Mouse (Mus musculus) neural tube, embryonic 15.5 days (tissue): ENCODE data around the gene Tcta. TPM values are rescaled to one million over a fixed set of nuclear protein-coding genes. Genes with fewer than 3 reads are reported as not detected.
"Not testable (repeated sequence)": the region's sequence is repeated elsewhere in the genome, so short reads cannot be mapped to it uniquely, and the experiment has no call there.

Experiments
- ATAC-seq: fragments of 200-750 bp; cut with Nextera tagmentation; 2 replicates; pipeline ENCODE4 v1.8.0; 2017; ENCODE audit warnings: mild to moderate bottlenecking, moderate TSS enrichment, moderate library complexity; ENCODE audit not compliant: low FRiP score
- H3K27ac ChIP-seq: fragments of 300-500 bp; sonication (generic); replicated peaks from 2 replicates; pipeline ENCODE4 v1.5.1; 2015; ENCODE audit warnings: mild to moderate bottlenecking, inconsistent platforms
- H3K27me3 ChIP-seq: fragments of 300-500 bp; sonication (generic); replicated peaks from 2 replicates; pipeline ENCODE4 v1.6.1; 2015; ENCODE audit warnings: inconsistent platforms
- H3K36me3 ChIP-seq: fragments of 300-500 bp; sonication (generic); 2 replicates; pipeline ENCODE4 v1.6.1; 2015; ENCODE audit warnings: inconsistent platforms
- H3K4me1 ChIP-seq: fragments of 300-500 bp; sonication (generic); 2 replicates; pipeline ENCODE4 v1.6.1; 2015; ENCODE audit warnings: inconsistent platforms
- H3K4me2 ChIP-seq: fragments of 300-500 bp; sonication (generic); 2 replicates; pipeline ENCODE4 v1.6.1; 2015; ENCODE audit warnings: inconsistent platforms, mild to moderate bottlenecking, moderate library complexity
- H3K4me3 ChIP-seq: fragments of 300-500 bp; sonication (generic); replicated peaks from 2 replicates; pipeline ENCODE4 v1.5.1; 2015; ENCODE audit warnings: mild to moderate bottlenecking, inconsistent platforms
- H3K9ac ChIP-seq: fragments of 300-500 bp; sonication (generic); replicated peaks from 2 replicates; pipeline ENCODE4 v1.6.1; 2015; ENCODE audit warnings: mild to moderate bottlenecking, inconsistent platforms
- H3K9me3 ChIP-seq: fragments of 300-500 bp; sonication (generic); replicated peaks from 2 replicates; pipeline ENCODE4 v1.6.1; 2016; ENCODE audit warnings: inconsistent platforms
- WGBS: fragments of 180-500 bp; shearing (Covaris S2); methylation state at CpG from one replicate; pipeline ENCODE4 v1.1.7; 2015; ENCODE audit warnings: mixed read lengths; 5-methylcytosine and 5-hydroxymethylcytosine counted together
- polyA plus RNA-seq: library from polyadenylated mRNA; unstranded; fragments of >200 nt; fragmentation: Nextera tagmentation; extraction: Ambion mirVana; gene quantifications from 2 replicates; pipeline ENCODE4 v1.2.1, GENCODE M21; 2015

Gene Tcta
- polyA plus RNA-seq, 1 experiment from 2014 or later = 49.2 TPM

GRCm38 (mm10) chr9:108284410-108284809 is 21.6 kb downstream of the Tcta start:
- H3K36me3 ChIP-seq = no peaks in the 10 kb centered on the region
- no peak overlapping the region for H3K4me3 ChIP-seq
- H3K4me1 ChIP-seq = no peaks in the 10 kb centered on the region; the same call in 1 of the 2 replicates
- no peak overlapping the region for H3K27ac ChIP-seq
- no peak overlapping the region for H3K4me2 ChIP-seq
- no peaks in the 10 kb centered on the region for H3K9me3 ChIP-seq
- WGBS = 11% methylated on average over 6 of the region's 6 CpGs
- no peak overlapping the region for H3K9ac ChIP-seq
- no peaks in the 10 kb centered on the region for H3K27me3 ChIP-seq
- ATAC-seq = peak; percentile 69; the same call in 1 of the 2 replicates

- H3K36me3 ChIP-seq = no peaks in the 10 kb centered on the region
- no peaks in the 10 kb centered on the region for H3K4me1 ChIP-seq
- H3K27me3 ChIP-seq = no peaks in the 10 kb centered on the region
- no peak for ATAC-seq
- no peaks in the 10 kb centered on the region for H3K9me3 ChIP-seq
- no peak overlapping the region for H3K4me2 ChIP-seq
- H3K9ac ChIP-seq = no peak overlapping the region
- H3K4me3 ChIP-seq = no peak overlapping the region
- H3K27ac ChIP-seq = no peak overlapping the region; the same call in 1 of the 2 replicates
- 46% methylated on average over 8 of the region's 8 CpGs for WGBS
These were observed 25.7 kb downstream of the Tcta start for GRCm38 (mm10) chr9:108280071-108280828.

- H3K27ac ChIP-seq = no peak overlapping the region
- no peaks in the 10 kb centered on the region for H3K36me3 ChIP-seq
- no peak overlapping the region for H3K4me3 ChIP-seq
- no peak overlapping the region for H3K4me2 ChIP-seq
- no peak for ATAC-seq
- H3K9me3 ChIP-seq = no peaks in the 10 kb centered on the region
- no peaks in the 10 kb centered on the region for H3K27me3 ChIP-seq
- WGBS = 71% methylated on average over 10 of the region's 10 CpGs
- H3K4me1 ChIP-seq = no peaks in the 10 kb centered on the region
- no peak overlapping the region for H3K9ac ChIP-seq
These were observed 27.1 kb downstream of the Tcta start for GRCm38 (mm10) chr9:108278697-108279450.

- no peak overlapping the region for H3K4me2 ChIP-seq
- no peak for ATAC-seq
These were observed 30.7 kb downstream of the Tcta start for GRCm38 (mm10) chr9:108275331-108275659.

GRCm38 (mm10) chr9:108274476-108275330 is 31.3 kb downstream of the Tcta start:
- H3K36me3 ChIP-seq = no peaks in the 10 kb centered on the region
- H3K27me3 ChIP-seq = no peaks in the 10 kb centered on the region
- H3K4me3 ChIP-seq = no peak overlapping the region
- WGBS = 89% methylated on average over 5 of the region's 5 CpGs
- no peaks in the 10 kb centered on the region for H3K9me3 ChIP-seq
- H3K27ac ChIP-seq = no peak overlapping the region
- H3K9ac ChIP-seq = no peak overlapping the region
- ATAC-seq = no peak
- H3K4me1 ChIP-seq = no peaks in the 10 kb centered on the region
- no peak overlapping the region for H3K4me2 ChIP-seq

More at GRCm38 (mm10) chr9:108275331-108275659, 30.7 kb downstream of the Tcta start:
- Histone ChIP-seq H3K36me3 (no peaks in the 10 kb centered on the region), H3K9ac (no peak overlapping the region), H3K4me1 (no peaks in the 10 kb centered on the region), H3K9me3 (no peaks in the 10 kb centered on the region), H3K27me3 (no peaks in the 10 kb centered on the region), H3K4me3 (no peak overlapping the region), H3K27ac (no peak overlapping the region)
- 75% methylated on average over 6 of the region's 6 CpGs for WGBS

- no peak overlapping the region for H3K4me3 ChIP-seq
- no peak overlapping the region for H3K9ac ChIP-seq
- no peaks in the 10 kb centered on the region for H3K36me3 ChIP-seq
- no peaks in the 10 kb centered on the region for H3K4me1 ChIP-seq
- no peak overlapping the region for H3K27ac ChIP-seq
- no peak for ATAC-seq
- no peaks in the 10 kb centered on the region for H3K9me3 ChIP-seq
- H3K27me3 ChIP-seq = no peaks in the 10 kb centered on the region
- no peak overlapping the region for H3K4me2 ChIP-seq
- WGBS = 70% methylated on average over 4 of the region's 4 CpGs
These were observed 32.5 kb downstream of the Tcta start for GRCm38 (mm10) chr9:108273485-108273884.

GRCm38 (mm10) chr9:108272691-108273090 is 33.3 kb downstream of the Tcta start:
- Histone ChIP-seq H3K4me3 (no peak overlapping the region), H3K27ac (no peak overlapping the region), H3K9me3 (no peaks in the 10 kb centered on the region), H3K36me3 (no peaks in the 10 kb centered on the region), H3K4me2 (no peak overlapping the region), H3K27me3 (no peaks in the 10 kb centered on the region), H3K9ac (no peak overlapping the region), H3K4me1 (no peaks in the 10 kb centered on the region)
- ATAC-seq = no peak
- 82% methylated on average over 5 of the region's 5 CpGs for WGBS

GRCm38 (mm10) chr9:108271941-108272340 is 34.0 kb downstream of the Tcta start:
- H3K4me3 ChIP-seq = no peak overlapping the region
- no peak overlapping the region for H3K9ac ChIP-seq
- WGBS = 53% methylated on average over 2 of the region's 2 CpGs
- no peaks in the 10 kb centered on the region for H3K36me3 ChIP-seq
- no peak overlapping the region for H3K27ac ChIP-seq
- no peaks in the 10 kb centered on the region for H3K4me1 ChIP-seq
- no peaks in the 10 kb centered on the region for H3K27me3 ChIP-seq
- H3K4me2 ChIP-seq = no peak overlapping the region
- no peak for ATAC-seq
- H3K9me3 ChIP-seq = no peaks in the 10 kb centered on the region

- not testable (repeated sequence) for H3K27me3 ChIP-seq, H3K4me3 ChIP-seq, H3K4me2 ChIP-seq, H3K9me3 ChIP-seq, H3K9ac ChIP-seq, ATAC-seq, H3K4me1 ChIP-seq, H3K36me3 ChIP-seq, H3K27ac ChIP-seq
- WGBS = 93% methylated on average over 6 of the region's 7 CpGs
These were observed 37.3 kb downstream of the Tcta start for GRCm38 (mm10) chr9:108268701-108269100.

- 83% methylated on average over 7 of the region's 7 CpGs for WGBS
- no peak overlapping the region for H3K27ac ChIP-seq
- no peak overlapping the region for H3K4me3 ChIP-seq
- H3K9ac ChIP-seq = no peak overlapping the region
- H3K36me3 ChIP-seq = no peaks in the 10 kb centered on the region
- peaks cover 8% of the 10 kb centered on the region for H3K4me1 ChIP-seq
- no peaks in the 10 kb centered on the region for H3K9me3 ChIP-seq
- no peak overlapping the region for H3K4me2 ChIP-seq
- H3K27me3 ChIP-seq = no peaks in the 10 kb centered on the region
- ATAC-seq = no peak
These were observed 38.3 kb downstream of the Tcta start for GRCm38 (mm10) chr9:108267691-108268090.

GRCm38 (mm10) chr9:108266261-108266935 is 39.6 kb downstream of the Tcta start:
- H3K27ac ChIP-seq = no peak overlapping the region
- peaks cover 21% of the 10 kb centered on the region for H3K4me1 ChIP-seq
- H3K36me3 ChIP-seq = no peaks in the 10 kb centered on the region
- H3K4me2 ChIP-seq = no peak overlapping the region
- no peak for ATAC-seq
- no peaks in the 10 kb centered on the region for H3K27me3 ChIP-seq
- H3K9ac ChIP-seq = no peak overlapping the region
- H3K4me3 ChIP-seq = no peak overlapping the region
- no peaks in the 10 kb centered on the region for H3K9me3 ChIP-seq
- 74% methylated on average over 10 of the region's 10 CpGs for WGBS
